Mouse (Mus musculus): ENCODE measurements around the gene Wscd2.

DNA sequence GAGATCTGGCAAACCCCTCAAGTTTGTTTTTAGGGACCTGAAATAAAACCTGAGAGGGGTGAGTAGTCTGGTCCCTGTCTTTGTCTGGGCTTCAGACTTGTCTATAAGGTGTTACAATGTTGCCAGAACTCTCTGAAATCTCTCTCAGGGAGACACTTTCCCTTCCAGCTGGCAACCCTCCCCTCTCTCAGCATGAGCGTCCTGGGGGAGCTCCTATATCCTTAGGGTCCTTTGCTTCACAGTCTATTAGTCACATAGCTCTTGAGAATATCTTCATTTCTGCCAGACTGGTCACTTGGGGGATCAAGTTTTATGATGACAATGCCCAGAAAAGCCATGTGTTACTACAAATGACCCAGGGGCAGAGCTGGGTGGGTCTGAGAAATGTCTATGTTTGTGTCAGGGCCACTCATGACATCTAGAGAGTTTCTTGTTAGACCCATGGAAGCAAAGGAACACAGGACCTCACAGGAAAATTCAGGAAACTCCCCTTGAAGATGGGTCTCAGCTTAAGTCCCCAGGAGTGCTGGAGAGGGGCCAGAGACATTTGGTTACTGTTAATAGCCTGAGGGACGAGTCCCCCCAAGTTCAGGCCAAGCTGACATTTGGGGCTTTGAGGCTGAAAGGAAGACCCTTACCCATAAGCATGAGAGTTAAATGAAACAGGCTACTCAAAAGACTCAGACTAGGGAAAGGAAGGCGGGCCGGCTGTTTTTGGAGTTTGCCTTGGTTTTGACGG lies 93.5 kb downstream of the Wscd2 start:
- TF ChIP-seq CTCF (IDR thresholded peaks at IDR 0.05; ENCODE audit: low read depth) (no peak), EP300 (IDR thresholded peaks at IDR 0.05; ENCODE audit: low read depth) (no peak)
